Mouse (Mus musculus) 3T3-L1 (cell line): ENCODE results near the gene Strap.
A peak's percentile ranks its signal among the peaks of the same experiment; 100 is the strongest.
"Not testable (repeated sequence)": the region's sequence is repeated elsewhere in the genome, so short reads cannot be mapped to it uniquely, and the experiment has no call there.

ENCODE experiments used
- DNase-seq: peaks from one replicate; pipeline ENCODE4 v3.0.0-alpha.2; 2015; ENCODE audit warnings: low read depth, low spot score

Gene Strap

DNA sequence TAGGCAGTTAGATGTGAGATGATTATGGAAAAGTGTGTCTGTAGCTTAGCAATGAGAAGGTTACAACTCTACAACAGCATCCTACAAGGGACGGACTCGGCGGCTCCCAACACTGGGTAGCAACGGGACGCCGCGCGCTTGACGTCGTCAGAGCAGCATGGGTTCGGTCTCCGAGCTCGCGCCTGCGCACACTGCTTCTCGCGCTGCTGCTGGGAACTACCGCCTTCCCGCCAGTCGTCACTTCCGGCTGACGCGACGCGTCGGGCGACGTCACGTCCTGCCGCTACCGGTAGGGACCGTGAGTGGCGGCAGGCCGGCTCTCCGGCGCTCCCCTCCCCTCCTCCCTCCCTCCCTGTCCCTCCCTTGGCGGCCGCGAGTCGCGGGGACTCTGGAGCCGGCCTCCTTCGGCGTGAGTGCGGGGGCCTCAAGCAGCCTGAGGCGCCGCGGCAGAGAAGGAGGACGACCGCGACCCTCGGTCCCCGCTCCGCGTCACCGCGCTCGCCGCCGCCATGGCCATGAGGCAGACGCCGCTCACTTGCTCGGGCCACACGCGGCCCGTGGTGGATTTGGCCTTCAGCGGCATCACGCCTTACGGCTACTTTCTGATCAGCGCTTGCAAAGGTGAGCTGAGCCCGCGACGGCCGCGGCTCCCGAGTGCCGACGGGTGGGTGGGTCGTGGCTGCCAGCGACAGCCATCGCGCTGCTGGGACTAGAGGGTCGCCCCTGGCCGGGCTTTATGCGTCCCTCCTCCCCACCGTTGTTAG lies at the start of gene Strap:
Gene Strap, plus strand, starts transcription at position 233 of the 764 bp plus-strand sequence.
- peak; percentile 98 for DNase-seq

GRCm38 (mm10) chr6:137687667-137688066 lies 47.2 kb upstream of the Strap start:
- DNase-seq: no peak

DNA sequence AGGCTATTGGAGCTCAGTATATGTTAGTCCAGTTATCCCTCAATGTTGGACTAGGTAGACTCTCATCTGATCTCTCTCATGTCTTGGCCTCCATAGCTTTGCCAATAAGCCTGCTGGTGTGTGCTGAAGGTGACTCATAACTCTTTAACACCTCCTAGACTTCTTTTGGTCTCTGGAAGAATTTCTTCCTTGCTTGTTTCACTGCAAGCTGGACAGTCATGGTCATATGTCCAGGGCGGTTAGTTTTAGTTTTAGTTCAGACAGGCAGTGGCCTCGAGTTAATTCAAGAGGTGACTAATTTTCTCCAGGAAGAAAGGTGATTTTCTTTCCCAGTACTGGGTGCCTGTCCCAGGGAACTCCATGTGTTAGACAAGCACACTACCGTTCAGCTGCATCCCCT lies 46.8 kb upstream of the Strap start:
- DNase-seq: peak; percentile 68

DNA sequence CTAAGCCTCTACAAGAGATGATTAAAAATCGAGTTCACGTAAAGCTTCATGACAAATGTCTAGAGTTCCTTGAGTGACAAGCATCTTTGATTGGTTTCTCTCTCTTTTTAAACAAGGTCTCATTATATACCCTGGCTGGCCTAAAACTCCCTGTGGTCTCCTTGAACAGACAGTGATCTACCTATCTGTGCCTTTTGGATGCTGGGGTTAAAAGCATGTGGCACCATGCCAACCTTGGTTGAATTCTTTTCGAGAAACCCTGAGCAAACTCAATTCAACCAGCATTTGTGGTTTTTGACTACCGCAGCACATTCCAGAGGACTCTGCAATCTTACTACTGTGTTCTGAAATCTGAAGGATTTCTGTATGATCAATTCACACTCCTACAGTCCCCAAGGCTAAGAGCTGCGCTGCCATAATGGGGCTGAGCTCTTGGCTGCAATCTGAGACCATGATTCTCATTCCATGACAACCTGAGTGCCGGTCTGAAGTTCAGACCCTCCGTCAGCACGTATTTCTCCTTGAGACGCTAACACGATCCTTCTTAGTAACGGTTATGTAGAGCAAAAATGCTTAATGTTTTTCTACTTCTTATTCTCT lies 46.3 kb upstream of the Strap start:
- DNase-seq: peak; percentile 78

- DNase-seq: peak; percentile 84
Measured at GRCm38 (mm10) chr6:137690550-137691119, 44.2 kb upstream of the Strap start.

DNA sequence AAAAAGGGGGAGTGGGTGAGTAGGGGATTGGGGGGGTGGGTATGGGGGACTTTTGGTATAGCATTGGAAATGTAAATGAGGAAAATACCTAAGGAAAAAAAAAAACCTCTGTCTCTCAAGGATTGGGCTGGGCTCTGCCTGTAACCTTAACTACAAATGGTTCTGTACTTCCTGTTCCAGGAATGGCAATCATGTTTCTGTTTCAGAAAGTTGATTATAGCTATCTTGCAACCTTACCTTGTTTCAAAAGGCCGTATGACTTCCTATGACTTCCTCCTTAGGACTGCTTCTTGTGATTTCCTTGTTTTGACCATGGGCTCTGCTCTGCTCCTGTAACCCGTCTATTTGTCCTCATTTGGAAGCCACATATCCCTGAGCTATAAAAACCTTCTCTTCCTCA lies 40.6 kb upstream of the Strap start:
- DNase-seq: no peak

GRCm38 (mm10) chr6:137695046-137695445 lies 39.8 kb upstream of the Strap start:
- DNase-seq: no peak

- no peak for DNase-seq
Measured at GRCm38 (mm10) chr6:137696445-137697204, 38.3 kb upstream of the Strap start.

GRCm38 (mm10) chr6:137699434-137699833 lies 35.4 kb upstream of the Strap start:
- no peak for DNase-seq

- DNase-seq: no peak
Measured at GRCm38 (mm10) chr6:137702186-137702585, 32.7 kb upstream of the Strap start.

DNA sequence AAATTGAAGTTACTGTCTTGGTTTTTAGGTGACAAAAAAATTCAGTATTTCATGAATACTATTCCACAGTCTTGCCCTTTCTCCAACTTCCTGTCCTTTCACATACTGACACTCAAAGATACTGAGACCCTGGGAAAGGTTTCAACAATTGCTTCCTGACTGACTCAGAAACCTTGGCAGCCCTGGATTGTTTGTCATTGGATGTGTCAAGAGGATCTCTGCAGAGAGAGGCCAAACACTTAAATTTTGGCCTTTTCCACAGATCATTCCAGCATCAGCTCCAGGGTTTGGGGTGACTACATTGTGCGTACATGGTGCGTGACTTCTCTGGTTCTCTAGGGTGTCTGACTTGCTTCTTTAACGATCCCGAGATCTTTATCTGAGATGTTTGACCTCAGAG lies 32.0 kb upstream of the Strap start:
- DNase-seq: peak; percentile 96

DNA sequence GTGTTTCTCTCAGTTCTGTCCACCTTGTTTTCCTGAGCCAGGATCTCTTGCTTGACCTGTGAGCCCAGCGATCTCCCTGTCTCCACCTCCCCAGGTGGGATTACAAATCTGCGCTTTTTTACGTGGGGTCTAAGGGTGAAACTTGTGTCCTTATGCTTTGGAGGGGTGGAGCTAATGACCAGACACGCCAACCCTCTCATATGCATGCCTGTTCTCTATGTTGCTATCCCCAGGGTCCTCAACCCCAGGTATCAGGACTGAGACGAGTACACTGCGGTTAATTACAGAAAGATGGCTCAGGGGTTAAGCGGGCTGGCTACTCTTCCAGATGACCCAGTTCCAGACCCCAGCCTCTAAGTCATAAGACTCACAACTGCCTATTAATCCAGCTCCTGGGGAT lies 31.4 kb upstream of the Strap start:
- no peak for DNase-seq

- no peak for DNase-seq
Measured at GRCm38 (mm10) chr6:137704300-137704939, 30.5 kb upstream of the Strap start.

GRCm38 (mm10) chr6:137706209-137706608 lies 28.7 kb upstream of the Strap start:
- DNase-seq: no peak

GRCm38 (mm10) chr6:137708726-137709405 lies 26.0 kb upstream of the Strap start:
- not testable (repeated sequence) for DNase-seq

DNA sequence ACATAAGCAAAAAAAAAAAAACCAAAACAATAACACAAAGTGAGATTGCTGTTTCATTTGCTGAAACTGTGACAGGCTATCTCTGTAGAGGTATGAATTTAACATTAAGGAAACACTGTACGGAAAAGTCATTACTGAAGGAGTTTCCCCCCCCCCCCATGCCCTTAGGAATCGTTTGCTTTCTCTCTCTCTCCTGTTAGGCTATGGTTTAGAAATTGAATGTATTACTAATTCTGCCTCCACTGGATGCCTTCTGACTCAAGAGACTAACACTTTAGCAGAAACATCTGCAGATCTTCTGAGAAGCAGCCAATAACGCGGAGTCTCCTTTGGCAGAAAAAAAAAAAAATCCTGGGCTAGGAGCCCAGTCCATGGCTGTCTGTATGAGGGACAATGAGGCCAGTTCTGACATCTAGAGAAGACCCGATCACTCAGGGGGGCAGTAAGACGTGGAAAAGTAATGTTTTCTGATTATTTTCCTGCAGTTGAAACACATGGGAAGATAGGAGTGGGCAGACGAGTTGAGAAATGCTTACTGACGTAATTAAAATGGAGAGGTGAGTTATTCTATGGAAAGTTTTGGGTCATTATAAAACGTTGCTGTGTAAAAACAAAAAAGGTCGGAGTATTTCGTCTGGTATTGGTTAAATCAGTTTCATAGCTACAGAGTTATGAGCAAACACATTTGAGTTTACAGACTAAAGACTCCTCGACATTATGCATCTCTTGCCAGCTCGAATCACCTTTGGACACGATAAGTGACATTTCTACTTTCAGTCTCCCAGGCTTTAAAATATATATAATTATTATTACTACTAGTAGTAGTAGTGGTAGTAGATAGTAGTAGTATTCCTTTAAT lies 24.5 kb upstream of the Strap start:
- peak; percentile 84 for DNase-seq

DNA sequence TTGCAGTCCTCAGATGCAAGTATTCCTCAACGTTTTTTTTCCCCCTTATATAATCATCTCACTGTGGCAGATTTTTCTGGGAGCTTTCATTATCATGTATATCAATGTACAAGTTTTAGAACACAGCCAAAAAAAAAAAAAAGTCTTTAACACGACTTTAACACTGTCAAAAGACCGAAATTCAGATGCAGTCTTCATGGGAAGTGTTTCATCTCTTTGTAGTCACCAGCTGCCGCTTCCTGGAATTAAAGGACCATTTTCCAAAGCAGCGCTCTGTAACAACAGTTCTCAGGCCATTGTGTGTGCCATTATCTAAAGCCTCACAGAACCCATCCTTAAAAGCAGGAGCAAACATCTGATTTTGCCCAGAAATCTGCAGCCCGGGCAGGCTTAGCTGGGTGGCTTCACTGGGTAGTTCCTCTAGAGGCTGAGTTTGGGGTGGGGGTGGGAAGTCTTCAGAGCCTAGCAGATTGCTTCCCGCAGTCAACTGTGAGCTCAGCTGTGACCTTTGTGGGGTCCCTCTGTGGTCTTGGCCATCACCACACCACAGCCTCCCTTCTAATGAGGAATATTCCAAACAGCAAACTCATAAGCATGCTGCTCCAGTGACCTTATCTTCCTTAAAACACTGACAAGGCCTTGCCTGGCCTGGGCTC lies 22.1 kb upstream of the Strap start:
- DNase-seq: no peak

GRCm38 (mm10) chr6:137713310-137713664 lies 21.6 kb upstream of the Strap start:
- DNase-seq: no peak

DNA sequence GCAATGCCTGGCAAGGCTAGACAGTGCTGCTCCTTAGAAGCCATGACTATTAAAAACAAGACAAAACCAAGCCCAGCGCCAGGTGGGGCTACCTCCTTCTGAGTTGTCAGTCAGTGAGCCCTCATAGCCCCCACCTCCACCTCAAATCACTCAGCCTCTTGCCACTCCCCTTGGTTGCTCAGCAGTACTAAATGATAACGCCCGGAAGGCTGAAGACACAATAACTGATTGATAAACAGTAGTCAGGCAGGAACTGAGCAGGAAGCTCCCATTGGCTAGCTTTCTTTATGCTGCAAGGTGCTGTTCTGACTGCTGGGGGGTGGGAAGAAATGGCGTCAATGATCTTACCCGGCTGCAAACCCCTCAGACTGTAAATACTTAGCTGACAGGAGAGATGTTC lies 18.1 kb upstream of the Strap start:
- DNase-seq: no peak
